Comparison of ENCODE assay signal across 11 mouse cellular contexts in genomic region chr5:72225056-72225455, GRCm38 (mm10). TPM values are rescaled to one million over a fixed set of nuclear protein-coding genes. Genes with fewer than 3 reads are reported as not detected.
DNase-seq lines count a peak whose midpoint lies in the region; ATAC-seq and TF ChIP-seq lines count a peak whose summit lies in the region.
"Had no signal": no experiment of that assay in that cellular context is flagged by ENCODE, and none has a peak within 500 bp of the region (broad histone marks: within the 10 kb centered on the region; RNA-seq: fewer than 3 reads in every experiment).

No protein-coding gene starts in this region.

- 0 out of 2 replicates have a peak, but pooled peaks have one; percentile 62 for ATAC-seq in heart, embryonic 11.5 days (replicated peaks; ENCODE audit: insufficient number of reproducible peaks, low FRiP score, low TSS enrichment)
- ATAC-seq in liver, embryonic 16.5 days (ENCODE audit: low read depth), result peak; percentile 60
- no peak for ATAC-seq in forebrain, embryonic 13.5 days
- ATAC-seq: hindbrain, postnatal 0 days; midbrain, embryonic 15.5 days had no signal

- no peaks in the 10 kb centered on the region for H3K36me3 ChIP-seq in heart, embryonic 11.5 days (ENCODE audit: control insufficient read depth, insufficient read depth, low read length)
- no peaks in the 10 kb centered on the region for H3K36me3 ChIP-seq in testis, adult 2 months (ENCODE audit: control insufficient read depth, insufficient read depth, low read length)
- no peaks in the 10 kb centered on the region for H3K36me3 ChIP-seq in liver, embryonic 16.5 days (ENCODE audit: control insufficient read depth, insufficient read depth)
- H3K36me3 ChIP-seq in forebrain, embryonic 13.5 days (ENCODE audit: poor library complexity, severe bottlenecking), result no peaks in the 10 kb centered on the region
- H3K36me3 ChIP-seq: midbrain, embryonic 15.5 days had no signal

- no peaks in the 10 kb centered on the region for H3K9me3 ChIP-seq in heart, embryonic 11.5 days (replicated peaks; ENCODE audit: control insufficient read depth, low read length)
- no peaks in the 10 kb centered on the region for H3K9me3 ChIP-seq in liver, embryonic 16.5 days (replicated peaks; ENCODE audit: control insufficient read depth, low read length)
- H3K9me3 ChIP-seq in forebrain, embryonic 13.5 days (replicated peaks), result no peaks in the 10 kb centered on the region
- H3K9me3 ChIP-seq: midbrain, embryonic 15.5 days had no signal

- no peak overlapping the region for H3K9ac ChIP-seq in heart, embryonic 11.5 days (ENCODE audit: low read depth, low read length)
- H3K9ac ChIP-seq in liver, embryonic 16.5 days (ENCODE audit: low read depth, low read length), result no peak overlapping the region
- H3K9ac ChIP-seq in forebrain, embryonic 13.5 days, result no peak overlapping the region
- H3K9ac ChIP-seq: midbrain, embryonic 15.5 days had no signal

- no peak overlapping the region; the same call in 1 of the 2 replicates for H3K27ac ChIP-seq in heart, embryonic 11.5 days (ENCODE audit: low read depth, low read length)
- H3K27ac ChIP-seq in testis, adult 2 months (ENCODE audit: control insufficient read depth, insufficient read depth, low read depth, low read length), result peak overlapping the region; percentile 25; the same call in 1 of the 2 replicates
- peak overlapping the region; percentile 70 for H3K27ac ChIP-seq in liver, embryonic 16.5 days (ENCODE audit: low read length)
- H3K27ac ChIP-seq in forebrain, embryonic 13.5 days, result no peak overlapping the region
- H3K27ac ChIP-seq: hindbrain, postnatal 0 days; midbrain, embryonic 15.5 days had no signal

- no peak for TF ChIP-seq POLR2A in testis, adult 2 months (IDR thresholded peaks at IDR 0.05; ENCODE audit: control insufficient read depth, low read depth, low read length)

- no peaks in the 10 kb centered on the region for H3K27me3 ChIP-seq in heart, embryonic 11.5 days (ENCODE audit: control insufficient read depth, insufficient read depth, low read length)
- H3K27me3 ChIP-seq in testis, adult 2 months (ENCODE audit: control insufficient read depth, insufficient read depth, low read length), result no peaks in the 10 kb centered on the region
- no peaks in the 10 kb centered on the region for H3K27me3 ChIP-seq in liver, embryonic 16.5 days (ENCODE audit: control insufficient read depth, insufficient read depth, low read depth, low read length)
- H3K27me3 ChIP-seq in forebrain, embryonic 13.5 days, result no peaks in the 10 kb centered on the region
- H3K27me3 ChIP-seq: midbrain, embryonic 15.5 days had no signal

- no peak overlapping the region for H3K4me3 ChIP-seq in heart, embryonic 11.5 days (ENCODE audit: low read depth, low read length)
- H3K4me3 ChIP-seq in testis, adult 2 months (ENCODE audit: control insufficient read depth, low read depth, low read length), result no peak overlapping the region
- H3K4me3 ChIP-seq in liver, embryonic 16.5 days (ENCODE audit: low read depth, low read length), result peak overlapping the region; percentile 24
- no peak overlapping the region for H3K4me3 ChIP-seq in forebrain, embryonic 13.5 days
- H3K4me3 ChIP-seq: midbrain, embryonic 15.5 days had no signal

- peaks cover 11% of the 10 kb centered on the region for H3K4me1 ChIP-seq in heart, embryonic 11.5 days (ENCODE audit: control insufficient read depth, insufficient read depth, low read length)
- no peaks in the 10 kb centered on the region; the same call in 1 of the 2 replicates for H3K4me1 ChIP-seq in testis, adult 2 months (ENCODE audit: control insufficient read depth, insufficient read depth, low read length)
- H3K4me1 ChIP-seq in liver, embryonic 16.5 days (ENCODE audit: control insufficient read depth, low read depth, low read length), result peaks cover 20% of the 10 kb centered on the region
- no peaks in the 10 kb centered on the region for H3K4me1 ChIP-seq in forebrain, embryonic 13.5 days
- H3K4me1 ChIP-seq: midbrain, embryonic 15.5 days had no signal

- no peak for TF ChIP-seq CTCF in testis, adult 2 months (IDR thresholded peaks at IDR 0.05; ENCODE audit: control insufficient read depth, insufficient read depth, insufficient replicate concordance, low read depth, low read length)

- intact Hi-C loops in left cerebral cortex, postnatal 10 days (cut with DNase I), result no loop called here

- H3K4me2 ChIP-seq in heart, embryonic 11.5 days, result peak overlapping the region; percentile 45
- peak overlapping the region; percentile 51 for H3K4me2 ChIP-seq in liver, embryonic 16.5 days (ENCODE audit: low read depth, low read length)
- H3K4me2 ChIP-seq in forebrain, embryonic 13.5 days, result no peak overlapping the region
- H3K4me2 ChIP-seq: midbrain, embryonic 15.5 days had no signal

- WGBS in heart, embryonic 11.5 days (ENCODE audit: insufficient replicate concordance), result 35% methylated on average over 7 of the region's 7 CpGs
- 12% methylated on average over 7 of the region's 7 CpGs for WGBS in liver, embryonic 16.5 days (ENCODE audit: insufficient replicate concordance)
- 77% methylated on average over 7 of the region's 7 CpGs for WGBS in forebrain, embryonic 13.5 days

- DNase-seq in heart, adult 11 months, result no peak
- no peak for DNase-seq in testis, postnatal 14 days (ENCODE audit: low spot score)
- DNase-seq in thymus, adult 18-20 months, result no peak
- DNase-seq in left cerebral cortex, postnatal 10 days (ENCODE audit: extremely low spot score in 1 of 2, low spot score in 2 of 2), result no peak
- DNase-seq: spleen, adult 18-20 months had no signal

RNA-seq across cellular contexts. Expression of gene Commd8, which starts 57.1 kb away (rescaled TPM):
- 130 and 131 TPM in 2 replicates for polyA plus RNA-seq in heart, embryonic 11.5 days (2014; fragmentation: Nextera tagmentation; extraction: Ambion mirVana)
- polyA plus RNA-seq in testis, adult 2 months (2012; rRNA removed), result 2.7 and 3.7 TPM in 2 replicates
- polyA plus RNA-seq in liver, embryonic 16.5 days (2015; fragmentation: Nextera tagmentation; extraction: Ambion mirVana), result 47.6 and 58.8 TPM in 2 replicates
- 157 and 167 TPM in 2 replicates for polyA plus RNA-seq in forebrain, embryonic 13.5 days (2015; fragmentation: Nextera tagmentation; extraction: Ambion mirVana)
- total RNA-seq in left cerebral cortex, postnatal 10 days (2021), result 10 to 100 TPM; 80.2 to 83.3 TPM

Comparison
In these comparisons a context has a peak if more than half of its experiments do, and no peak if none do; other contexts are left out.
1. H3K27ac ChIP-seq: peak in testis, adult 2 months (single experiment) and liver, embryonic 16.5 days (single experiment); none in heart, embryonic 11.5 days (single experiment) and forebrain, embryonic 13.5 days (single experiment).
2. RNA of gene Commd8, which starts 57.1 kb away (polyA plus RNA-seq): 157 to 167 TPM in forebrain, embryonic 13.5 days, 130 to 131 TPM in heart, embryonic 11.5 days and 47.6 to 58.8 TPM in liver, embryonic 16.5 days; 2.7 to 3.7 TPM in testis, adult 2 months; every median in the first group is over 10 times any median in the second.